In the genomic region with DNA sequence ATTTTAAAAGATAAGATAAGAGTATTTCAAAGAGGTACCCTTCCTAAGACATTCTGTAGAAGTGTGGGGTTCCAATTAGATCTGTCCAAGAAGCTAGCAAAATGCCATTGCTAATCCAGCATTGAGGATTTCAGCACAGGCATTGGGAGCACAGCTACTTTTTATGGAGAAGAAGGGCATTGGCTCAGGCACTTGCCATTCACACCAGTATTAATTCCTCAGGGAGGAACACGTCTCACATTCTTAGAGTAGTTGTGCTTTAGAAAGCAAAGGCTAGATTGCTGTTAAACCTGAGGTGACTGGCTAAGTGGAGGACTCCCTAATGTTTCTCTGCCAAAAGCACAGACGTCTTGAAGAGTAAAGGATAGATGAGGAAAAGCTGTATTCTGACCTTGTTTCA, we compare ENCODE assay signal across 23 mouse cellular contexts. TPM values are rescaled to one million over a fixed set of nuclear protein-coding genes. Genes with fewer than 3 reads are reported as not detected.
DNase-seq lines count a peak whose midpoint lies in the region; ATAC-seq and TF ChIP-seq lines count a peak whose summit lies in the region.
"Had no signal": no experiment of that assay in that cellular context is flagged by ENCODE, and none has a peak within 500 bp of the region (broad histone marks: within the 10 kb centered on the region; RNA-seq: fewer than 3 reads in every experiment).

No protein-coding gene starts in this region.

- 0 out of 2 replicates have a peak overlapping the region, but pooled peaks have one; percentile 24 for H3K27ac ChIP-seq in heart, embryonic 13.5 days (replicated peaks)
- H3K27ac ChIP-seq in kidney, embryonic 16.5 days (ENCODE audit: low read length), result peak overlapping the region; percentile 26; the same call in 1 of the 2 replicates
- H3K27ac ChIP-seq: embryonic facial prominence, embryonic 12.5 days; hindbrain, postnatal 0 days; liver, embryonic 14.5 days; stomach, embryonic 15.5 days had no signal

- H3K36me3 ChIP-seq in heart, embryonic 13.5 days, result peaks cover 26% of the 10 kb centered on the region
- peaks cover 15% of the 10 kb centered on the region; the same call in 1 of the 2 replicates for H3K36me3 ChIP-seq in kidney, embryonic 16.5 days (ENCODE audit: insufficient read depth, low read length)

- no peak for TF ChIP-seq POLR2A in lung, adult 2 months (IDR thresholded peaks at IDR 0.05; ENCODE audit: borderline replicate concordance, extremely low read depth, low read depth, low read length)

- no peak overlapping the region for H3K4me3 ChIP-seq in heart, embryonic 13.5 days
- H3K4me3 ChIP-seq in kidney, embryonic 16.5 days (ENCODE audit: low read length), result no peak overlapping the region
- H3K4me3 ChIP-seq in lung, adult 2 months (replicated peaks; ENCODE audit: extremely low read depth, low read depth, low read length), result no peak overlapping the region
- H3K4me3 ChIP-seq: embryonic facial prominence, embryonic 12.5 days; stomach, embryonic 15.5 days had no signal

- H3K9me3 ChIP-seq in heart, embryonic 13.5 days, result no peaks in the 10 kb centered on the region
- no peaks in the 10 kb centered on the region for H3K9me3 ChIP-seq in kidney, embryonic 16.5 days (ENCODE audit: low read length)
- H3K9me3 ChIP-seq: embryonic facial prominence, embryonic 12.5 days; G1E; stomach, embryonic 15.5 days had no signal

- ATAC-seq in heart, embryonic 13.5 days (ENCODE audit: extremely low read depth, insufficient number of reproducible peaks, low FRiP score, low TSS enrichment), result no peak
- no peak for ATAC-seq in kidney, embryonic 16.5 days (ENCODE audit: low FRiP score, low TSS enrichment)
- ATAC-seq: forebrain, postnatal 0 days; hindbrain, postnatal 0 days; intestine, embryonic 16.5 days had no signal

- no peak for TF ChIP-seq CTCF in lung, adult 2 months (IDR thresholded peaks at IDR 0.05; ENCODE audit: insufficient read depth, low read length)

- 34% methylated on average over 2 of the region's 2 CpGs for WGBS in heart, embryonic 13.5 days
- WGBS in kidney, embryonic 16.5 days, result 44% methylated on average over 2 of the region's 2 CpGs
- 47% methylated on average over 2 of the region's 2 CpGs for WGBS in lung, adult 2 months

- H3K27me3 ChIP-seq in heart, embryonic 13.5 days (replicated peaks), result no peaks in the 10 kb centered on the region
- no peaks in the 10 kb centered on the region for H3K27me3 ChIP-seq in kidney, embryonic 16.5 days (ENCODE audit: insufficient read depth, low read length)
- H3K27me3 ChIP-seq: CH12.LX; embryonic facial prominence, embryonic 12.5 days; stomach, embryonic 15.5 days had no signal

- no peak overlapping the region for H3K9ac ChIP-seq in heart, embryonic 13.5 days
- H3K9ac ChIP-seq in kidney, embryonic 16.5 days (replicated peaks; ENCODE audit: low read length), result no peak overlapping the region
- H3K9ac ChIP-seq: embryonic facial prominence, embryonic 12.5 days; forebrain, postnatal 0 days; liver, embryonic 14.5 days; stomach, embryonic 15.5 days had no signal

- H3K4me1 ChIP-seq in heart, embryonic 13.5 days, result peaks cover 44% of the 10 kb centered on the region
- peaks cover 20% of the 10 kb centered on the region for H3K4me1 ChIP-seq in kidney, embryonic 16.5 days (ENCODE audit: insufficient read depth, low read length)
- H3K4me1 ChIP-seq in lung, adult 2 months (ENCODE audit: control insufficient read depth, insufficient read depth, low read length), result peaks cover 8% of the 10 kb centered on the region

- no peak overlapping the region for H3K4me2 ChIP-seq in heart, embryonic 13.5 days
- H3K4me2 ChIP-seq in kidney, embryonic 16.5 days (replicated peaks; ENCODE audit: low read depth, low read length), result no peak overlapping the region
- H3K4me2 ChIP-seq: embryonic facial prominence, embryonic 12.5 days; heart, embryonic 11.5 days; midbrain, embryonic 11.5 days; stomach, embryonic 15.5 days had no signal

- DNase-seq in heart, postnatal 4 days, result no peak
- no peak for DNase-seq in kidney, adult 11 months
- DNase-seq in lung, adult 2 months, result peak; percentile 2
- no peak for DNase-seq in lung, postnatal 36 days
- DNase-seq in kidney, postnatal 4 days, result peak; percentile 24 to 31
- DNase-seq: adrenal gland, postnatal 14 days; B cell, adult 2 months; cerebellum, adult 2 months; cerebellum, postnatal 25 days; forebrain, postnatal 0 days; thymus, adult 2 months; thymus, postnatal 4 days had no signal

RNA-seq across cellular contexts. Expression of a gene that starts 17.5 kb away (rescaled TPM):
- 12.2 and 12.7 TPM in 2 replicates for polyA plus RNA-seq in heart, embryonic 13.5 days (2015; fragmentation: Nextera tagmentation; extraction: Ambion mirVana)
- 10 to 100 TPM; 20.4 to 20.5 TPM for total RNA-seq in heart, postnatal 4 days (2021)
- 26.2 and 30.0 TPM in 2 replicates for polyA plus RNA-seq in kidney, embryonic 16.5 days (2015; fragmentation: Nextera tagmentation; extraction: Ambion mirVana)
- 43.0 and 65.1 TPM in 2 replicates for polyA plus RNA-seq in lung, adult 2 months (2012; rRNA removed)

Comparison
In these comparisons a context has a peak if more than half of its experiments do, and no peak if none do; other contexts are left out.
1. DNase-seq: peak in lung, adult 2 months (single experiment) and kidney, postnatal 4 days (2 of 2); none in heart, postnatal 4 days (single experiment), kidney, adult 11 months (single experiment) and lung, postnatal 36 days (single experiment).